Comparison of ENCODE assay signal across 12 mouse cellular contexts in the genomic region with DNA sequence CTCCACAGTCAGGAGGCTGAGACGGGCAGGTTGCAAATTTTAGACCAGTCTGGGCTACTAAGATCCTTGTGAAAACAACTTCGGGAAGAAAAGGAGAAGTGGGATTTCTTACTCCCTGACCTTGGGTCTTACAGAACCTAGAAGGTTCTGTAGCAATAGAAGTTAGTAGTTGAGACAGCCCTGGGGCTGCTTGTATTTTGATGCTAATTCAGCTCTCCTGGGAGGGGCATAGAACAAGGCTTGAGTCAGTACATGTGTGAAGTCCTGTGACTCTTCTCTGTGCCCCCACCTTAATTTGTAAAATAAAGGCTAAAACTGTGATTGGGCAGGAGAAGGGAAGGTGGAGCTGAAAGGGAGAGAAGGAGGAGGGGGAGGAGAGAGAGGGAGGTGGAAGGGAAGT. TPM values are rescaled to one million over a fixed set of nuclear protein-coding genes. Genes with fewer than 3 reads are reported as not detected.
"Had no signal": no experiment of that assay in that cellular context is flagged by ENCODE, and none has a peak within 500 bp of the region (broad histone marks: within the 10 kb centered on the region; RNA-seq: fewer than 3 reads in every experiment).

No protein-coding gene starts in this region.

- H3K4me3 ChIP-seq: limb, embryonic 13.5 days; midbrain, embryonic 10.5 days; midbrain, embryonic 15.5 days; neural tube, embryonic 13.5 days had no signal

- H3K9me3 ChIP-seq: midbrain, embryonic 15.5 days had no signal

- DNase-seq: kidney, postnatal 36 days; left cerebral cortex, postnatal 4 days; lung, adult 18-20 months; thymus, postnatal 4 days had no signal

- H3K9ac ChIP-seq: limb, embryonic 13.5 days; liver, embryonic 14.5 days; midbrain, embryonic 15.5 days; neural tube, embryonic 13.5 days had no signal

- H3K27me3 ChIP-seq: limb, embryonic 13.5 days; midbrain, embryonic 15.5 days; neural tube, embryonic 13.5 days had no signal

- H3K36me3 ChIP-seq: limb, embryonic 13.5 days; midbrain, embryonic 10.5 days; midbrain, embryonic 15.5 days; neural tube, embryonic 13.5 days had no signal

- H3K27ac ChIP-seq: kidney, postnatal 0 days; limb, embryonic 13.5 days; liver, embryonic 14.5 days; midbrain, embryonic 10.5 days; midbrain, embryonic 15.5 days; neural tube, embryonic 13.5 days; stomach, postnatal 0 days had no signal

- H3K4me1 ChIP-seq: midbrain, embryonic 10.5 days; midbrain, embryonic 15.5 days; neural tube, embryonic 13.5 days had no signal

- H3K4me2 ChIP-seq: limb, embryonic 13.5 days; midbrain, embryonic 15.5 days; neural tube, embryonic 13.5 days had no signal

- ATAC-seq: midbrain, embryonic 15.5 days had no signal

RNA-seq across cellular contexts. Expression of gene Hmga2, which starts 46.7 kb away (rescaled TPM):
- total RNA-seq: liver, adult 2 months had no signal
